Mouse (Mus musculus) ES-Bruce4 (cell line): ENCODE measurements at regions not wholly inside any gene's neighbourhood (a gene's known extent, or its start where the extent isn't known, plus 50 kb on each side); places are given as distances from the start of the nearest gene placed in this dataset.

Experiments used
- H3K27ac ChIP-seq: 2 replicates; pipeline ENCODE4 v1.5.1; 2012; ENCODE audit warnings: low read length, inconsistent platforms; ENCODE audit not compliant: insufficient read depth
- H3K27me3 ChIP-seq: 2 replicates; pipeline ENCODE4 v1.6.1; 2012; ENCODE audit warnings: mild to moderate bottlenecking, low read length, inconsistent platforms; ENCODE audit not compliant: control insufficient read depth, poor library complexity, insufficient read depth, severe bottlenecking
- H3K36me3 ChIP-seq: 2 replicates; pipeline ENCODE4 v1.6.1; 2012; ENCODE audit warnings: inconsistent platforms, mild to moderate bottlenecking, low read length, moderate library complexity; ENCODE audit not compliant: control insufficient read depth, poor library complexity, insufficient read depth, severe bottlenecking
- H3K4me1 ChIP-seq: one replicate; pipeline ENCODE4 v1.8.1; 2011; ENCODE audit warnings: low read length; ENCODE audit not compliant: control insufficient read depth, insufficient read depth
- H3K4me3 ChIP-seq: 2 replicates; pipeline ENCODE4 v1.5.1; 2011; ENCODE audit warnings: low read depth, mild to moderate bottlenecking, low read length
- H3K9ac ChIP-seq: 2 replicates; pipeline ENCODE4 v1.6.1; 2012; ENCODE audit warnings: low read depth, mild to moderate bottlenecking, inconsistent platforms; ENCODE audit not compliant: poor library complexity, severe bottlenecking
- H3K9me3 ChIP-seq: replicated peaks from 2 replicates; pipeline ENCODE4 v1.6.1; 2012; ENCODE audit warnings: mild to moderate bottlenecking, low read length, inconsistent platforms; ENCODE audit not compliant: control insufficient read depth, poor library complexity, insufficient read depth, severe bottlenecking
- CTCF ChIP-seq: IDR thresholded peaks from one replicate; pipeline ENCODE4 v1.8.1; 2011; ENCODE audit warnings: low read depth, low read length
- EP300 ChIP-seq: IDR thresholded peaks from 2 replicates; pipeline ENCODE4 v1.6.1; 2011; ENCODE audit warnings: low read depth, low read length; ENCODE audit not compliant: insufficient read depth
- POLR2A ChIP-seq: IDR thresholded peaks from one replicate; pipeline ENCODE4 v1.8.1; 2011; ENCODE audit warnings: low read length; ENCODE audit not compliant: insufficient read depth

GRCm38 (mm10) chr8:83802506-83802905, 61.4 kb upstream of the Adgre5 start:
- no peaks in the 10 kb centered on the region for H3K27me3 ChIP-seq
- no peak for TF ChIP-seq CTCF
- TF ChIP-seq POLR2A = no peak
- TF ChIP-seq EP300 = no peak
- no peaks in the 10 kb centered on the region for H3K4me1 ChIP-seq
- H3K27ac ChIP-seq = no peak overlapping the region
- no peak overlapping the region for H3K4me3 ChIP-seq
- no peaks in the 10 kb centered on the region for H3K36me3 ChIP-seq
- H3K9me3 ChIP-seq = no peaks in the 10 kb centered on the region
- H3K9ac ChIP-seq = no peak overlapping the region

DNA sequence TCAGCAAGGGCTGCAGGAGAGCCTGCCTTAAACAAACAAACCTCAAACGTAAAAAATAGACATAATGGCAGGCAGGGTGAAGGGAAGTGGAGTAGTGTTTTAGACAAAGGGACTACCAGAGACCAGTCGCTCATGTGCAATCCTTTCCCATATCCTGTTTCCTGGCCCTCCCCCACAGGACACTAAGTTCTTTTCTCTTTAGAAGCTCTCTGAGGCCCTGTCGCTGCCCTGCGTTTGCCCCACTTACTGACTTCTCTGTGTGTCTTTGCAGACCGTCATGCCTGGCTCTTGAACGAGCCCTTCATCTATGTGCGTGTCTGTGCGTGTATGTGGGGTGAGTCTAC, 58.5 kb upstream of the Adgre5 start:
- no peak overlapping the region for H3K27ac ChIP-seq
- H3K9me3 ChIP-seq = no peaks in the 10 kb centered on the region
- no peak overlapping the region for H3K4me3 ChIP-seq
- H3K4me1 ChIP-seq = no peaks in the 10 kb centered on the region
- no peaks in the 10 kb centered on the region for H3K36me3 ChIP-seq
- 0 out of 2 replicates have a peak, but pooled peaks cover under 1% of the 10 kb centered on the region for H3K27me3 ChIP-seq
- no peak overlapping the region for H3K9ac ChIP-seq
- TF ChIP-seq CTCF (no peak), POLR2A (no peak), EP300 (no peak)

DNA sequence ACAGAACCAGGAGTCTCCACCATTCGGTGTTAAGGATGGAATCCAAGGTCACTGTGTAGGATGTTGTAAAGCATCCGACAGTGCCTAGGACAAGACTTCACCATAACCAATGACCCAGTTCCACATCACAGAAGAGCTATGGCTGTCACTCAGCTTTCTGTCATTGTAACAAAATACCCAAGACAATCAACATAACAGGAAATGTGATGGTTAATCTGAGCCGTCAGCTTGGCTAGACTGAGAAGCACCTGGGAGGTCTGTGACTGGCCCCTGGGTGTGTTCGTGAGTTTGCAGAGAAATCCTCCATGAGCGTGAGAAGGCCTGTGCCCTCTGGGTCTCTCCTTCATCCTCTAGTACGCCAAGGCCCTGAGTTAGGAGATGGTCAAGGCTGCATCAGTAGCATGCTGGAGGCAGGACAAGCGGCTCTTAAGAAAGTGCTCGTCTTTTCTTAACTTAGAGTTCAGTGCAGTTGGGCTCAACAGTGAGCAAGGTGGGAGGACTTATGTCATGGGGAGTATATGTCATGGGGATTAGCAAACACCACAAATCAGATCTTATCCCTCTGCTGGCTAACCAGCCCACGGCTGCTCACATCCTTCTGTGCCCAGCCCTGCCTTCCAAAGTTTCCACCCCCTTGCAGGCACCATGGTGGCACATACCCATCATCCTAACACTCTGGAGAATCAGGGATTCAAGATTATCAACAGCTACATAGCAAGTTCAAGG, 57.9 kb upstream of the Adgre5 start:
- H3K27ac ChIP-seq = no peak overlapping the region

DNA sequence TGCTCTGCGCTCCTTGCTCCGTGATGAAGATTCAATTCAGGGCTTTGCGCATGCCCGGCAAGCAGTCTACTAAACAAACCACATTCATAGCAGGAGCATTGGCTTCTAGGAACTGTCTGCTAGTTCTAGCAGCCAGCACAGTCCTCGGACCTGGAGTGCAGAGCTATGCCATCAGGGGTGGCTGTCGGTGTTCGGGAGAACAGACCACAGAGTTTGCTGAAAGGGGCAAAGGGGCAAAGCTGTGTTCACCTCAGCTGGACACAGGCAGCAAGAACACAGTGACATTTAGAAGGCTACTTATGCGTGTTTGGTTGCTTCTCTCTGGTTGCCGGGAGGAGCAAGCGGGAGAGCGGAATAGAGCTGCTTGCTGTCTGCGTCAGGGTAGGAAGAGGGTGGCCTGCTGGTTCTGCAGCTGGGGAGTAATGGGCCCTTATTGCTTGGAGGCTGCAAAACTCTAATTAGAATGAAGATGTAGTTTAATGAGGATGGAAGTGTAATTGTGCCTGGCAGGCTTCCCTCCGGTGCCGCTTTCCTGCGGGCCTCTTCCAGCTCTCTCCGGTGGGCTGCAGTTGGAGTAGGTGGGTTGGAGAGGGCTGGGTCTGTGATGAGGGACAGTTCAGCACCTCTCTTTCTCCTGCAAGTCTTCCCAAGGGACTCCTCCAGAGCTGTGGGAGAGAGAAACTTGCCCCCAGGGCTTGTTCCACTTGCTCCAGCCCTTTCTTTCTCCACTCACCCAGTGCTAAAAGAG, 52.5 kb upstream of the Adgre5 start:
- Histone ChIP-seq H3K4me3 (no peak overlapping the region), H3K9ac (no peak overlapping the region), H3K9me3 (no peaks in the 10 kb centered on the region), H3K4me1 (no peaks in the 10 kb centered on the region), H3K27ac (no peak overlapping the region), H3K27me3 (0 out of 2 replicates have a peak, but pooled peaks cover 3% of the 10 kb centered on the region), H3K36me3 (no peaks in the 10 kb centered on the region)
- TF ChIP-seq EP300 (no peak), CTCF (no peak), POLR2A (no peak)

More for the DNA sequence above, 57.9 kb upstream of the Adgre5 start:
- Histone ChIP-seq H3K4me1 (no peaks in the 10 kb centered on the region), H3K36me3 (no peaks in the 10 kb centered on the region), H3K27me3 (0 out of 2 replicates have a peak, but pooled peaks cover 3% of the 10 kb centered on the region), H3K9me3 (no peaks in the 10 kb centered on the region), H3K4me3 (no peak overlapping the region), H3K9ac (no peak overlapping the region)
- TF ChIP-seq CTCF = no peak
- no peak for TF ChIP-seq EP300
- TF ChIP-seq POLR2A = no peak
